Comparison of ENCODE assay signal across 8 mouse cellular contexts in the genomic region with DNA sequence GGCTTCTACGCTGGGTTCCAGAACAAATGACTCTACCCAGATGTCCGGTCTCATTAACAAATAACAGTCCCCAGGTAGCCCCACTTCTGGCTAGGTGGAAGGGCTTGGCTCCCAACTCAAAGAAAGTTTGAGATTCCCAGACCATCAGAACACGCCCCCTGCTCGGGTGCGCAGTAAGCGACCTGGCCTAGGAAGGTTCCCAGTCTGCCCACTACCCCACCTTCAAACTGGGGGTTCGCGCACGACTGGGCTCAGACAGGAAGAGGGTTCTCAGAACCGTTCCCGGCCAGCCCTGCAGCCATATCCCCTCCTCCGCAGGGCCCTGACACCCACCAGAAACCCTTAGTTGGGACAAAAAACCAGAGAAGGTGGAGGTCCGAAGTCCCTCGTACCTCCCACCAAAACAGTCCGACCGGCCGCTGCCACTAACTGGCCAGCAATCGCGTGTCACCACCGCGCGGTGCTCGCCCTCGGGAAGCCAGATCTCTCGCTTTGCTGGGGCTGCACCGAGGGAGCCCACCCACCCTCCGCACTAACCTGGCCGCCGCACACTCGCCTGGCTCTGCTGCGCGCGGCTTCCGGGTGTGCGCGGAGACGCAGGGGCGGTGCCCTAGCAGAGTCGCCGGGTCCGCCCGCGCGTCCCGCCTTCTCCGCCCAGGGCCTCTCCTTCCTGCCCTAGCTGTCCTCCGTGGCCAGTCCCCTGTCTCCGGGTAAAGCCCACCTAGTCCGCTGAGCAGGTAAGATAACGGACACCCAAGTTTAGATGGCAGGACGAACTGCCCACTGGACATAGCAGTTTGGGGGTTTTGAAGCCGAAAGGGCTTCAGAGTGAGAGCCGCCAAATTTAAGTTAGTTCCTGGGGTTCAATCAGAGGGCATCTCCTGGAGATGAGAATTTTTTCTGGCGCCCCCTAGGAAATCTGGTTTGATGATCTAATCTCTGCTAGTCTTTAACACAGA. TPM values are rescaled to one million over a fixed set of nuclear protein-coding genes. Genes with fewer than 3 reads are reported as not detected.
DNase-seq lines count a peak whose midpoint lies in the region; ATAC-seq and TF ChIP-seq lines count a peak whose summit lies in the region.

Gene Tradd, minus strand, starts transcription at position 586 of the 959 bp plus-strand sequence.
Gene Fbxl8, plus strand, starts transcription at position 625 of the 959 bp plus-strand sequence.

- peaks cover 1% of the 10 kb centered on the region for H3K36me3 ChIP-seq in kidney, adult 2 months (ENCODE audit: control insufficient read depth, insufficient read depth, low read length)
- H3K36me3 ChIP-seq in lung, embryonic 16.5 days (ENCODE audit: control insufficient read depth, insufficient read depth, low read length) = no peaks in the 10 kb centered on the region

- peak within 1 kb of the TSS; percentile 26; the same call in 1 of the 2 replicates for H3K27ac ChIP-seq in kidney, adult 2 months (ENCODE audit: insufficient read depth, low read depth, low read length)
- 0 out of 2 replicates have a peak within 1 kb of the TSS, but pooled peaks have one; percentile 17 for H3K27ac ChIP-seq in lung, embryonic 16.5 days (ENCODE audit: low read length)

- TF ChIP-seq CTCF in kidney, adult 2 months (conservative IDR thresholded peaks at IDR 0.05; ENCODE audit: insufficient read depth, insufficient read length, low read depth, low read length) = no peak

- peaks cover 5% of the 10 kb centered on the region; the same call in 1 of the 2 replicates for H3K4me1 ChIP-seq in kidney, adult 2 months (ENCODE audit: control insufficient read depth, insufficient read depth, low read length)
- H3K4me1 ChIP-seq in lung, embryonic 16.5 days (replicated peaks; ENCODE audit: control insufficient read depth, insufficient read depth, low read length) = peaks cover 39% of the 10 kb centered on the region

- H3K4me3 ChIP-seq in kidney, adult 2 months (ENCODE audit: insufficient read depth, low read depth, low read length) = peak within 1 kb of the TSS; percentile 99
- peak within 1 kb of the TSS; percentile 83 for H3K4me3 ChIP-seq in lung, embryonic 16.5 days (ENCODE audit: low read length)

- H3K9me3 ChIP-seq in lung, embryonic 16.5 days (ENCODE audit: control insufficient read depth, low read length) = peaks cover 4% of the 10 kb centered on the region; the same call in 1 of the 2 replicates

- TF ChIP-seq POLR2A in kidney, adult 2 months (IDR thresholded peaks at IDR 0.05; ENCODE audit: low read depth, low read length) = peak; percentile 54

- ATAC-seq in lung, embryonic 16.5 days (ENCODE audit: low read depth) = peak; percentile 79

- H3K27me3 ChIP-seq in kidney, adult 2 months (replicated peaks; ENCODE audit: control insufficient read depth, insufficient read depth, low read length) = no peaks in the 10 kb centered on the region
- H3K27me3 ChIP-seq in lung, embryonic 16.5 days (ENCODE audit: control insufficient read depth, insufficient read depth, low read depth, low read length) = peaks cover 42% of the 10 kb centered on the region

- 1% methylated on average over 54 of the region's 54 CpGs for WGBS in kidney, adult 2 months
- 1% methylated on average over 42 of the region's 54 CpGs for WGBS in lung, embryonic 16.5 days

- peak within 1 kb of the TSS; percentile 97 for H3K4me2 ChIP-seq in lung, embryonic 16.5 days (ENCODE audit: low read depth, low read length)

- H3K9ac ChIP-seq in lung, embryonic 16.5 days (ENCODE audit: low read length) = peak within 1 kb of the TSS; percentile 80

- peak; percentile 82 for DNase-seq in 3134 (ENCODE audit: extremely low read depth, insufficient read length, low spot score)
- DNase-seq in T-cell, adult 2 months (ENCODE audit: low spot score) = peak; percentile 70
- DNase-seq in embryo, embryonic 11 days = peak; percentile 84
- DNase-seq in heart, adult 8-10 months (ENCODE audit: low spot score) = peak; percentile 78
- DNase-seq in kidney, adult 2 months = peak; percentile 84
- peak; percentile 66 for DNase-seq in ovary, adult 18-20 months (ENCODE audit: low spot score)
- DNase-seq in yolk sac, embryonic 10.5 days (ENCODE audit: low spot score) = peak; percentile 84

RNA-seq across cellular contexts. Expression of gene Tradd, which starts in this region (rescaled TPM):
- total RNA-seq in heart, adult 8-10 months (2022) = 1 to 10 TPM; 3.7 to 5.7 (median 5.2) TPM
- 13.1 and 13.5 TPM in 2 replicates for polyA plus RNA-seq in kidney, adult 2 months (2012; rRNA removed)
- polyA plus RNA-seq in lung, embryonic 16.5 days (2015; fragmentation: Nextera tagmentation; extraction: Ambion mirVana) = 31.5 and 34.2 TPM in 2 replicates

RNA-seq across cellular contexts. Expression of gene Fbxl8, which starts in this region (rescaled TPM):
- 1 to 10 TPM; 2.0 to 2.6 (median 2.5) TPM for total RNA-seq in heart, adult 8-10 months (2022)
- 6.9 and 8.3 TPM in 2 replicates for polyA plus RNA-seq in kidney, adult 2 months (2012; rRNA removed)
- 4.9 and 6.6 TPM in 2 replicates for polyA plus RNA-seq in lung, embryonic 16.5 days (2015; fragmentation: Nextera tagmentation; extraction: Ambion mirVana)

Comparison
In these comparisons a context has a peak if more than half of its experiments do, and no peak if none do; other contexts are left out.
1. Peak in every context shown above with its lines: DNase-seq, ATAC-seq, H3K4me3 ChIP-seq and H3K27ac ChIP-seq.